Mouse (Mus musculus) frontal cortex, postnatal 36 days (tissue): ENCODE data around the gene Elobl.
A peak's percentile ranks its signal among the peaks of the same experiment; 100 is the strongest.
"Not testable (repeated sequence)": the region's sequence is repeated elsewhere in the genome, so short reads cannot be mapped to it uniquely, and the experiment has no call there.

Experiments
- DNase-seq, 2 experiments: peaks; one replicate each; pipeline ENCODE4 v3.0.0; 2022; ENCODE audit warnings: low spot score in 2 of 2

Gene Elobl

GRCm38 (mm10) chr11:88966881-88967361, at the start of gene Elobl:
Elobl (minus strand) TSS chr11:88966931.
- DNase-seq, result no peak

- DNase-seq, result no peak
These were observed 45.5 kb upstream of the Elobl start for GRCm38 (mm10) chr11:89012241-89012640.

- DNase-seq, result no peak
These were observed 42.8 kb upstream of the Elobl start for GRCm38 (mm10) chr11:89009496-89009895.

GRCm38 (mm10) chr11:89009066-89009465, 42.3 kb upstream of the Elobl start:
- DNase-seq, result no peak

- DNase-seq, result no peak
These were observed 40.9 kb upstream of the Elobl start for GRCm38 (mm10) chr11:89007582-89007981.

- DNase-seq, result no peak
These were observed 39.7 kb upstream of the Elobl start for GRCm38 (mm10) chr11:89006404-89006803.

GRCm38 (mm10) chr11:89005473-89005872, 38.7 kb upstream of the Elobl start:
- no peak for DNase-seq

- no peak for DNase-seq
These were observed 37.0 kb upstream of the Elobl start for GRCm38 (mm10) chr11:89003726-89004125.

GRCm38 (mm10) chr11:89003078-89003477, 36.3 kb upstream of the Elobl start:
- no peak for DNase-seq

- DNase-seq, result no peak
These were observed 35.9 kb upstream of the Elobl start for GRCm38 (mm10) chr11:89002621-89003020.

GRCm38 (mm10) chr11:89002068-89002467, 35.3 kb upstream of the Elobl start:
- DNase-seq, result no peak

GRCm38 (mm10) chr11:89001569-89001968, 34.8 kb upstream of the Elobl start:
- no peak for DNase-seq

GRCm38 (mm10) chr11:89000527-89000819, 33.7 kb upstream of the Elobl start:
- DNase-seq, result no peak

GRCm38 (mm10) chr11:88999723-89000526, 33.2 kb upstream of the Elobl start:
- DNase-seq, result no peak

GRCm38 (mm10) chr11:88998974-88999722, 32.4 kb upstream of the Elobl start, which contains the start of gene Trim25:
Trim25 (plus strand) TSS chr11:88999376.
- DNase-seq, result peak; percentile 28 to 43

- no peak for DNase-seq
These were observed 31.7 kb upstream of the Elobl start for GRCm38 (mm10) chr11:88998406-88998805.

GRCm38 (mm10) chr11:88997343-88997742, 30.6 kb upstream of the Elobl start:
- not testable (repeated sequence) for DNase-seq

- no peak for DNase-seq
These were observed 29.7 kb upstream of the Elobl start for GRCm38 (mm10) chr11:88996427-88996826.

- no peak for DNase-seq
These were observed 28.9 kb upstream of the Elobl start for GRCm38 (mm10) chr11:88995616-88996015.

GRCm38 (mm10) chr11:88994492-88994891, 27.8 kb upstream of the Elobl start:
- DNase-seq, result no peak

GRCm38 (mm10) chr11:88993625-88994024, 26.9 kb upstream of the Elobl start:
- DNase-seq, result peak in 1 of 2 experiments; percentile 44

- no peak for DNase-seq
These were observed 26.5 kb upstream of the Elobl start for GRCm38 (mm10) chr11:88993186-88993585.

- DNase-seq, result no peak
These were observed 22.8 kb upstream of the Elobl start for GRCm38 (mm10) chr11:88989530-88989929.
